Mouse (Mus musculus): ENCODE measurements around the gene Engase. TPM values are rescaled to one million over a fixed set of nuclear protein-coding genes. Genes with fewer than 3 reads are reported as not detected.
A peak's percentile ranks its signal among the peaks of the same experiment; 100 is the strongest.

The Engase gene
- polyA plus RNA-seq, 1 experiment from 2014 or later: 2.6 TPM

DNA sequence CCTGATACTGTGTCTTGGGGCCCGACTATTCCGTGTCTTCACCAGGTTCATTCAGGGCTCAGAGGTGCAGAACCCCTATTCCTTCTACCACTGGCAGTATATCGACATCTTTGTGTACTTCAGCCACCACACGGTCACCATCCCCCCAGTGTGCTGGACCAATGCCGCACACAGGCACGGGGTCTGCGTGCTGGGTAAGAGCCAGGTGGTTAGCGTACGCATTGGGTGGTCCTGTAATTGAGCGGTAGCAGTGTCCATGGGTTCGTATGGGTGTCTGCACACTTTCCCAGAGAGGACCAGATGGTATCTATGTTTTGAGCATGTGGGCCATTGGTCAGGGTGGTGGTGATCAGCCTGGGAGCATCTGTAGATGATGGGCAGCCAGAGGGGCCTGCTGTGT lies 4.6 kb downstream of the Engase start:
- WGBS: 96% methylated on average over 11 of the region's 11 CpGs
- Histone ChIP-seq H3K9me3 (ENCODE audit: control insufficient read depth, low read length) (no peaks in the 10 kb centered on the region), H3K27me3 (ENCODE audit: control insufficient read depth, insufficient read depth, low read length) (no peaks in the 10 kb centered on the region), H3K4me2 (ENCODE audit: low read length) (no peak overlapping the region), H3K4me1 (ENCODE audit: control insufficient read depth, insufficient read depth, low read length) (0 out of 2 replicates have a peak, but pooled peaks cover 2% of the 10 kb centered on the region), H3K27ac (replicated peaks; ENCODE audit: low read depth, low read length) (no peak overlapping the region), H3K9ac (replicated peaks; ENCODE audit: low read length) (no peak overlapping the region), H3K4me3 (replicated peaks; ENCODE audit: low read depth, low read length) (no peak overlapping the region), H3K36me3 (ENCODE audit: control insufficient read depth, insufficient read depth, low read length) (peaks cover 14% of the 10 kb centered on the region; the same call in 1 of the 2 replicates)
- no peak for DNase-seq
- no peak for ATAC-seq (ENCODE audit: low FRiP score, low TSS enrichment)

GRCm38 (mm10) chr11:118481751-118482150 lies 5.1 kb downstream of the Engase start:
- no peak overlapping the region for H3K9ac ChIP-seq (replicated peaks; ENCODE audit: low read length)
- H3K4me2 ChIP-seq (ENCODE audit: low read length): no peak overlapping the region
- peaks cover 14% of the 10 kb centered on the region; the same call in 1 of the 2 replicates for H3K36me3 ChIP-seq (ENCODE audit: control insufficient read depth, insufficient read depth, low read length)
- no peak for DNase-seq
- 0 out of 2 replicates have a peak, but pooled peaks cover 2% of the 10 kb centered on the region for H3K4me1 ChIP-seq (ENCODE audit: control insufficient read depth, insufficient read depth, low read length)
- H3K4me3 ChIP-seq (replicated peaks; ENCODE audit: low read depth, low read length): no peak overlapping the region
- no peak overlapping the region for H3K27ac ChIP-seq (replicated peaks; ENCODE audit: low read depth, low read length)
- H3K27me3 ChIP-seq (ENCODE audit: control insufficient read depth, insufficient read depth, low read length): no peaks in the 10 kb centered on the region
- H3K9me3 ChIP-seq (ENCODE audit: control insufficient read depth, low read length): no peaks in the 10 kb centered on the region
- 81% methylated on average over 14 of the region's 14 CpGs for WGBS
- ATAC-seq (ENCODE audit: low FRiP score, low TSS enrichment): no peak

GRCm38 (mm10) chr11:118484169-118484568 lies 7.5 kb downstream of the Engase start:
- Histone ChIP-seq H3K4me2 (ENCODE audit: low read length) (no peak overlapping the region), H3K9ac (replicated peaks; ENCODE audit: low read length) (no peak overlapping the region; the same call in 1 of the 2 replicates), H3K27ac (replicated peaks; ENCODE audit: low read depth, low read length) (no peak overlapping the region), H3K27me3 (ENCODE audit: control insufficient read depth, insufficient read depth, low read length) (no peaks in the 10 kb centered on the region), H3K4me1 (ENCODE audit: control insufficient read depth, insufficient read depth, low read length) (peaks cover 8% of the 10 kb centered on the region), H3K9me3 (ENCODE audit: control insufficient read depth, low read length) (no peaks in the 10 kb centered on the region), H3K4me3 (replicated peaks; ENCODE audit: low read depth, low read length) (no peak overlapping the region), H3K36me3 (ENCODE audit: control insufficient read depth, insufficient read depth, low read length) (peaks cover 12% of the 10 kb centered on the region; the same call in 1 of the 2 replicates)
- 90% methylated on average over 8 of the region's 8 CpGs for whole genome bisulfite sequencing
- DNase-seq (no peak), ATAC-seq (ENCODE audit: low FRiP score, low TSS enrichment) (no peak)

- Histone ChIP-seq H3K27ac (replicated peaks; ENCODE audit: low read depth, low read length) (no peak overlapping the region), H3K4me3 (replicated peaks; ENCODE audit: low read depth, low read length) (no peak overlapping the region), H3K9ac (replicated peaks; ENCODE audit: low read length) (no peak overlapping the region), H3K27me3 (ENCODE audit: control insufficient read depth, insufficient read depth, low read length) (no peaks in the 10 kb centered on the region), H3K9me3 (ENCODE audit: control insufficient read depth, low read length) (no peaks in the 10 kb centered on the region), H3K4me2 (ENCODE audit: low read length) (no peak overlapping the region), H3K4me1 (ENCODE audit: control insufficient read depth, insufficient read depth, low read length) (peaks cover 20% of the 10 kb centered on the region), H3K36me3 (ENCODE audit: control insufficient read depth, insufficient read depth, low read length) (peaks cover 10% of the 10 kb centered on the region; the same call in 1 of the 2 replicates)
- no peak for ATAC-seq (ENCODE audit: low FRiP score, low TSS enrichment)
- 81% methylated on average over 11 of the region's 11 CpGs for WGBS
- no peak for DNase-seq
Measured at GRCm38 (mm10) chr11:118485338-118485737, 8.7 kb downstream of the Engase start.

DNA sequence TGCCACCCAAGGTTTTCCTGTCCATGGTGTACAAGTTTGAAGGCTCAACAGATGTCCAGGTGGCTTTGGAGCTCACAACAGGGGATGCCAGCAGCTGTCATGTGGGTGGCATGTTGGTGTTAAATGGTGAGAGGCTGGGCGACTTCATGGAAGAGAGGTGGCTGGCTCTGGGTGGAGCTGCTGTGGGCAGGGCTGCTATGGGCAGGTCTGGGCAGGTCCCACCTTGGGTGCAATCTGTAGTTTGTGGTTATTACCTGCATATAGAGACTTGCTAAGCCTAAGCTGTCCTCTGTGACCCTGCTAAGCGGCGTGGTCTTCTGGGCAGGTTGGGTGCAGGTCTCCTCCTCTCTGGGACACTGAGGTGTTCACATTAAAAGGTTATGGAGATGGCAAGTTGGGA lies 9.2 kb downstream of the Engase start:
- Histone ChIP-seq H3K9ac (replicated peaks; ENCODE audit: low read length) (no peak overlapping the region), H3K4me1 (ENCODE audit: control insufficient read depth, insufficient read depth, low read length) (peaks cover 24% of the 10 kb centered on the region), H3K9me3 (ENCODE audit: control insufficient read depth, low read length) (no peaks in the 10 kb centered on the region), H3K4me2 (ENCODE audit: low read length) (no peak overlapping the region), H3K4me3 (replicated peaks; ENCODE audit: low read depth, low read length) (no peak overlapping the region), H3K36me3 (ENCODE audit: control insufficient read depth, insufficient read depth, low read length) (peaks cover 10% of the 10 kb centered on the region; the same call in 1 of the 2 replicates), H3K27me3 (ENCODE audit: control insufficient read depth, insufficient read depth, low read length) (no peaks in the 10 kb centered on the region), H3K27ac (replicated peaks; ENCODE audit: low read depth, low read length) (no peak overlapping the region)
- ATAC-seq (ENCODE audit: low FRiP score, low TSS enrichment): no peak
- DNase-seq: no peak
- WGBS: 97% methylated on average over 3 of the region's 3 CpGs

GRCm38 (mm10) chr11:118486281-118486680 lies 9.7 kb downstream of the Engase start:
- no peak overlapping the region for H3K27ac ChIP-seq (replicated peaks; ENCODE audit: low read depth, low read length)
- no peaks in the 10 kb centered on the region for H3K9me3 ChIP-seq (ENCODE audit: control insufficient read depth, low read length)
- no peaks in the 10 kb centered on the region for H3K27me3 ChIP-seq (ENCODE audit: control insufficient read depth, insufficient read depth, low read length)
- peaks cover 10% of the 10 kb centered on the region; the same call in 1 of the 2 replicates for H3K36me3 ChIP-seq (ENCODE audit: control insufficient read depth, insufficient read depth, low read length)
- ATAC-seq (ENCODE audit: low FRiP score, low TSS enrichment) (no peak), DNase-seq (no peak)
- no peak overlapping the region for H3K9ac ChIP-seq (replicated peaks; ENCODE audit: low read length)
- 86% methylated on average over 6 of the region's 6 CpGs for WGBS
- no peak overlapping the region for H3K4me2 ChIP-seq (ENCODE audit: low read length)
- no peak overlapping the region for H3K4me3 ChIP-seq (replicated peaks; ENCODE audit: low read depth, low read length)
- peaks cover 25% of the 10 kb centered on the region for H3K4me1 ChIP-seq (ENCODE audit: control insufficient read depth, insufficient read depth, low read length)

GRCm38 (mm10) chr11:118486881-118487772 lies 10.5 kb downstream of the Engase start:
- ATAC-seq (ENCODE audit: low FRiP score, low TSS enrichment) (no peak), DNase-seq (no peak)
- WGBS: 88% methylated on average over 29 of the region's 29 CpGs
- Histone ChIP-seq H3K9me3 (ENCODE audit: control insufficient read depth, low read length) (no peaks in the 10 kb centered on the region), H3K27ac (replicated peaks; ENCODE audit: low read depth, low read length) (no peak overlapping the region), H3K9ac (replicated peaks; ENCODE audit: low read length) (no peak overlapping the region), H3K27me3 (ENCODE audit: control insufficient read depth, insufficient read depth, low read length) (no peaks in the 10 kb centered on the region), H3K36me3 (ENCODE audit: control insufficient read depth, insufficient read depth, low read length) (peaks cover 10% of the 10 kb centered on the region; the same call in 1 of the 2 replicates), H3K4me2 (ENCODE audit: low read length) (no peak overlapping the region), H3K4me3 (replicated peaks; ENCODE audit: low read depth, low read length) (no peak overlapping the region), H3K4me1 (ENCODE audit: control insufficient read depth, insufficient read depth, low read length) (peaks cover 25% of the 10 kb centered on the region)

GRCm38 (mm10) chr11:118488191-118488906 lies 11.7 kb downstream of the Engase start:
- peak overlapping the region; percentile 64 for H3K27ac ChIP-seq (replicated peaks; ENCODE audit: low read depth, low read length)
- no peak overlapping the region for H3K4me2 ChIP-seq (ENCODE audit: low read length)
- no peak for DNase-seq
- peaks cover 25% of the 10 kb centered on the region for H3K4me1 ChIP-seq (ENCODE audit: control insufficient read depth, insufficient read depth, low read length)
- no peak overlapping the region for H3K9ac ChIP-seq (replicated peaks; ENCODE audit: low read length)
- H3K9me3 ChIP-seq (ENCODE audit: control insufficient read depth, low read length): no peaks in the 10 kb centered on the region
- no peak overlapping the region for H3K4me3 ChIP-seq (replicated peaks; ENCODE audit: low read depth, low read length)
- H3K36me3 ChIP-seq (ENCODE audit: control insufficient read depth, insufficient read depth, low read length): peaks cover 10% of the 10 kb centered on the region; the same call in 1 of the 2 replicates
- no peak for ATAC-seq (ENCODE audit: low FRiP score, low TSS enrichment)
- WGBS: 72% methylated on average over 8 of the region's 8 CpGs
- H3K27me3 ChIP-seq (ENCODE audit: control insufficient read depth, insufficient read depth, low read length): no peaks in the 10 kb centered on the region
